Mouse (Mus musculus) T-cell, adult 2 months (primary cell): ENCODE measurements around the gene Tlk2.

Source experiments
- DNase-seq: peaks from one replicate; pipeline ENCODE4 v3.0.0; 2022; ENCODE audit warnings: low spot score

Tlk2 gene

DNA sequence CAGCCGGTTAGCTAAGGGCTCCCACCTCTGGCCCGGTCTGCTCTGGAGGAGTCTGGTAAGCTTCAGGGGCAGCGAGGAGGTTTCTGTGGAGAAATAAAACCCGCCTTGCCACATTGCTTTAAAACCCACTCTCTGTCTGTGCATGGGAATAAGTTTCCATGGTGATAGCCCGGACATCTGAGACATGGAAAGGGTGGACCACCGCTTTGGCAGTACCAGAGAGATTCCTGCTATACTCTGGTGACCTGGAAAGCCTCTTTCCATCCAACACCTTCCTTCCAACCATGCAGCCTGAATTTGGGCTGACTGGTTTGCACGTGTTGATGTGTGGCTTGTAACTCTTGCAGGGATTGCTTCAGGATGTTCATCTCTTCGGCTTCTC lies 135.0 kb downstream of the Tlk2 start:
- DNase-seq, result no peak

DNA sequence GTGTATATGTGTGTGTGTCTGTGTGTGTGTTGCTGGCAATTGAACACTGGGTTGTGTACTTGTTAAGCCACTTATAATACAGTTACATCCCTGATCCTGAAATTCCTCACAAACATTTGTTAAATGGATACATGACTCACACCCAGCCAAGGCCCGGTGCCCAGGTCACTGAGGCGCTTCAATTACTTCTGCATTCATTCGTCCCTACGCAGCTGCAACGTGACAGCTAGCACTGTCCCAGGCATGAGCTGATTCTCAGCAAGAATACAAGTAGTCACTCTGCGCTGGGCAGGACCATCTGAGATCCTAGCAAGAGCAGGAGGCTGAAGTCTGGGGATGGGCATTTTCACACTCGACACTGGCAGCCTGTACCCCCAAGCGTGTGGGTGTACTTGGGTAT lies 136.7 kb downstream of the Tlk2 start:
- no peak for DNase-seq

DNA sequence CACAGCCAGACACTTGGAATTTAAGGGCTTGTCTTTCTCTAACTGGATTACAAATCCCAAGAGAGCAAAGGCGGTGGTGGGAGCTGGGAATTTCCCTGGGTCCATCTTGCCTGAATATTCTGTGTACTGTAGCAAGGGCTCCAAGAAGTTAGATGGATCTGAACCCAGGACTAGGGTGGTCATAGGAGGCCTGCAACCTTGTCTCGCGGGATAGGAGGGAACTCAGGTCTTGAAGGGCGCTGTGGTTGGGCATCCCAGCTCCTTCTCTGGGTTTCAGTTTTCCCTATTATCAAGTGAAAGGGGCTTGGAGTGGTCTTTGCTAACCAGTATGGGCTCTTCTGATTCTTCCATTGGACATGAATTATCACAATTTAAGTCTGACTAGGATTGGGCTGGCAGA lies 137.5 kb downstream of the Tlk2 start:
- DNase-seq, result no peak

GRCm38 (mm10) chr11:105317769-105318168 lies 139.2 kb downstream of the Tlk2 start:
- no peak for DNase-seq

- DNase-seq, result no peak
Observed at GRCm38 (mm10) chr11:105321090-105321489, 142.5 kb downstream of the Tlk2 start.

- DNase-seq, result no peak
Observed at GRCm38 (mm10) chr11:105323530-105323929, 144.9 kb downstream of the Tlk2 start.

DNA sequence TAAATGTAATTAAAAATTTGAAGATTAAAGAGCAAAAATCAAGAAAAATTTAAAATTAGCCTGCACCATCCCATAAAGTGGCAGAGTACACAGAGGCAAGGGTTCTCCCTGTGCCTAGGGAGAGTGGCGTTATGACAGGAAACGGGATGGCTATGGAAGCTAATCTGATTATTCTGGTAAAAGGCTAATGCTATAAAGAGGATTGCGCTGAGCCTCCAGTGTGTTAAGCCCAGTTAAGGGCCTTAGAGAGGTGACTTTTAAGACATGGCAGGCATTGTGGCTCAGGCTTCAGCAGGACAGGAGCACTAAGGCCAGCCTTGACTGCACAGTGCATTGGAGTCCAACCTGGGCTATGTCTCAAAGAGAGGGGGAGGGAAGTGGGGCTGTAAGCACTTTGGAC lies 148.5 kb downstream of the Tlk2 start:
- no peak for DNase-seq

- no peak for DNase-seq
Observed at GRCm38 (mm10) chr11:105329962-105330361, 151.4 kb downstream of the Tlk2 start.

DNA sequence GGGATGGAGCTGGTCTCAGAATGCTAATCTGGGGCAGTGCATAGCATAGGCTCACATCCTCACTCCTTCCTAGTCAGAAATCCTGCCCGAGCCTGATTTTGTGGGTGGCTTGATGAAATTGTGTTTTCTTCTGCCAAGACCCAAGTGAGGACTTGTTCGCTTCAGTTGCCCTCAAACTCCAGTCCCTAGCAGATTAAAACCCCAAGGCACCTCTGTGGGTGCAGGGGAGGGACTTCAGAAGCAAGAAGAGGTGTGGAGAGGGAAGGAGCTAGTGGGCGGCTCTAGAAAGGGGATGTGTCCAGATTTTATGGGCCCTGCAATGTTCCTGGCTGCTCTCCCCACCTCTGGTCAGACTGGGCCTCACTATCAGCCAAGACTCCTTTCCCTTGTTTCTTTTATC lies 152.5 kb downstream of the Tlk2 start:
- no peak for DNase-seq

- DNase-seq, result no peak
Observed at GRCm38 (mm10) chr11:105331732-105332131, 153.1 kb downstream of the Tlk2 start.

GRCm38 (mm10) chr11:105332468-105332867 lies 153.9 kb downstream of the Tlk2 start:
- DNase-seq, result no peak
